Mouse (Mus musculus) CH12.LX (cell line): Measurements from ENCODE around the gene Igfbp2. TPM values are rescaled to one million over a fixed set of nuclear protein-coding genes. Genes with fewer than 3 reads are reported as not detected.

Experiments
- DNase-seq: peaks from one replicate; pipeline ENCODE4 v3.0.0-alpha.2; 2013; ENCODE audit errors: extremely low read depth
- H3K27ac ChIP-seq: 2 replicates; pipeline ENCODE4 v1.5.1; 2012; ENCODE audit warnings: low read depth, mild to moderate bottlenecking, control low read depth, moderate library complexity; ENCODE audit not compliant: insufficient read depth
- H3K27me3 ChIP-seq: replicated peaks from 2 replicates; pipeline ENCODE3; 2012; ENCODE audit warnings: inconsistent platforms
- H3K36me3 ChIP-seq, 2 experiments: replicated peaks in 1 of 2; 2 replicates each; pipeline versions ENCODE3 to v1.6.1; 2012; ENCODE audit warnings: inconsistent platforms in 1 of 2, low read length in 1 of 2, mild to moderate bottlenecking in 1 of 2, mixed read lengths in 1 of 2, moderate library complexity in 1 of 2; ENCODE audit not compliant: control insufficient read depth in 1 of 2, insufficient read depth in 1 of 2
- H3K4me1 ChIP-seq, 2 experiments: 2 replicates each; pipeline ENCODE4 v1.6.1; 2012; ENCODE audit warnings: inconsistent platforms in 1 of 2, moderate library complexity in 1 of 2; ENCODE audit not compliant: insufficient read depth in 2 of 2, control insufficient read depth in 1 of 2
- H3K4me2 ChIP-seq: 2 replicates; pipeline ENCODE4 v1.6.1; 2012; ENCODE audit warnings: low read depth, mild to moderate bottlenecking, control low read depth; ENCODE audit not compliant: poor library complexity, insufficient read depth, severe bottlenecking
- H3K4me3 ChIP-seq, 3 experiments: fragments of 150-350 bp in 1 of 3; sonication (generic) in 1 of 3; replicated peaks in 1 of 3; 2 replicates each; pipeline versions ENCODE3 to v1.5.1; 2011 to 2012; ENCODE audit warnings: low read depth in 2 of 3, low read length in 2 of 3, mild to moderate bottlenecking in 2 of 3, moderate library complexity in 2 of 3, control low read depth in 1 of 3, improper control_type of control experiment in 1 of 3, inconsistent platforms in 1 of 3, mixed read lengths in 1 of 3; ENCODE audit not compliant: poor library complexity in 1 of 3
- H3K79me2 ChIP-seq: replicated peaks from 2 replicates; pipeline ENCODE4 v1.6.1; 2012; ENCODE audit warnings: mild to moderate bottlenecking, moderate library complexity; ENCODE audit not compliant: control insufficient read depth, poor library complexity, insufficient read depth, severe bottlenecking; ENCODE audit errors: extremely low read depth
- H3K9ac ChIP-seq: 2 replicates; pipeline ENCODE4 v1.6.1; 2012; ENCODE audit warnings: low read depth, mild to moderate bottlenecking, control low read depth, moderate library complexity; ENCODE audit not compliant: insufficient read depth
- H3K9me3 ChIP-seq: replicated peaks from 2 replicates; pipeline ENCODE3; 2012; ENCODE audit warnings: low read length, inconsistent platforms, mixed read lengths
- BHLHE40 ChIP-seq: IDR thresholded peaks from 2 replicates; pipeline ENCODE4 v1.6.1; 2011; ENCODE audit warnings: mild to moderate bottlenecking, low read depth, low read length, improper control_type of control experiment
- CHD1 ChIP-seq: IDR thresholded peaks from 2 replicates; pipeline ENCODE4 v1.6.1; 2012; ENCODE audit warnings: low read depth, low read length, improper control_type of control experiment, inconsistent platforms
- ELF1 ChIP-seq: IDR thresholded peaks from 2 replicates; pipeline ENCODE4 v1.6.1; 2014; ENCODE audit warnings: low read depth, mild to moderate bottlenecking, inconsistent platforms, low read length, improper control_type of control experiment
- EP300 ChIP-seq: IDR thresholded peaks from 2 replicates; pipeline ENCODE4 v1.6.1; 2011; ENCODE audit warnings: low read length, improper control_type of control experiment
- GABPA ChIP-seq: IDR thresholded peaks from 2 replicates; pipeline ENCODE4 v1.6.1; 2012; ENCODE audit warnings: low read depth, low read length, improper control_type of control experiment, inconsistent platforms; ENCODE audit not compliant: insufficient replicate concordance
- HCFC1 ChIP-seq: IDR thresholded peaks from 2 replicates; pipeline ENCODE4 v1.6.1; 2012; ENCODE audit warnings: low read depth, mild to moderate bottlenecking, inconsistent platforms, low read length, improper control_type of control experiment
- IRF4 ChIP-seq: IDR thresholded peaks from 2 replicates; pipeline ENCODE4 v1.6.1; 2014; ENCODE audit warnings: low read depth, mild to moderate bottlenecking, inconsistent platforms, low read length, improper control_type of control experiment
- MAFK ChIP-seq: IDR thresholded peaks from 2 replicates; pipeline ENCODE4 v1.6.1; 2011; ENCODE audit warnings: low read length, improper control_type of control experiment; ENCODE audit not compliant: insufficient replicate concordance
- MAX ChIP-seq: IDR thresholded peaks from 2 replicates; pipeline ENCODE4 v1.6.1; 2011; ENCODE audit warnings: low read length, improper control_type of control experiment
- MAZ ChIP-seq: IDR thresholded peaks from 2 replicates; pipeline ENCODE4 v1.6.1; 2012; ENCODE audit warnings: low read depth, mild to moderate bottlenecking, inconsistent platforms, low read length, improper control_type of control experiment, moderate library complexity
- MEF2A ChIP-seq: IDR thresholded peaks from 2 replicates; pipeline ENCODE4 v1.6.1; 2014; ENCODE audit warnings: low read depth, mild to moderate bottlenecking, inconsistent platforms, low read length, improper control_type of control experiment, borderline replicate concordance
- NRF1 ChIP-seq: IDR thresholded peaks from 2 replicates; pipeline ENCODE4 v1.6.1; 2014; ENCODE audit warnings: low read depth, mild to moderate bottlenecking, inconsistent platforms, low read length, improper control_type of control experiment, moderate library complexity
- POLR2A ChIP-seq: IDR thresholded peaks from 2 replicates; pipeline ENCODE4 v1.6.1; 2011; ENCODE audit warnings: low read depth, mild to moderate bottlenecking, improper control_type of control experiment, low read length
- RCOR1 ChIP-seq: conservative IDR thresholded peaks from 2 replicates; pipeline ENCODE4 v1.6.1; 2012; ENCODE audit warnings: low read depth, mild to moderate bottlenecking, inconsistent platforms, low read length, improper control_type of control experiment
- TBP ChIP-seq: conservative IDR thresholded peaks from 2 replicates; pipeline ENCODE4 v1.6.1; 2011; ENCODE audit warnings: low read depth, low read length, improper control_type of control experiment
- TCF12 ChIP-seq: IDR thresholded peaks from 2 replicates; pipeline ENCODE4 v1.6.1; 2014; ENCODE audit warnings: low read depth, mild to moderate bottlenecking, inconsistent platforms, low read length, improper control_type of control experiment
- USF1 ChIP-seq: IDR thresholded peaks from 2 replicates; pipeline ENCODE4 v1.6.1; 2014; ENCODE audit warnings: low read depth, mild to moderate bottlenecking, inconsistent platforms, low read length, improper control_type of control experiment
- ZC3H11A ChIP-seq: IDR thresholded peaks from 2 replicates; pipeline ENCODE4 v1.6.1; 2012; ENCODE audit warnings: low read depth, mild to moderate bottlenecking, inconsistent platforms, low read length, improper control_type of control experiment
- ZKSCAN1 ChIP-seq: IDR thresholded peaks from 2 replicates; pipeline ENCODE4 v1.6.1; 2012; ENCODE audit warnings: low read depth, inconsistent platforms, low read length, improper control_type of control experiment, borderline replicate concordance
- ZMIZ1 ChIP-seq: IDR thresholded peaks from 2 replicates; pipeline ENCODE4 v1.6.1; 2012; ENCODE audit warnings: low read depth, mild to moderate bottlenecking, inconsistent platforms, low read length, improper control_type of control experiment
- dilution Hi-C: fragments of 300-500 bp; cut with MboI; formaldehyde crosslinking; loops from 2 replicates; pipeline ENCODE4 v1.14.3; 2020; ENCODE audit warnings: low sequenced_read_pairs; ENCODE audit not compliant: extremely low pct_unique_long_range_greater_than_20kb, extremely low pct_ligation_motif_present
- in situ Hi-C: fragments of 300-500 bp; cut with MboI; formaldehyde crosslinking; loops from 3 replicates; pipeline ENCODE4 v1.14.3; 2019; ENCODE audit warnings: low sequenced_read_pairs, low pct_ligation_motif_present, low pct_unique_long_range_greater_than_20kb, mixed read lengths
- polyA plus RNA-seq: library from polyadenylated mRNA; unstranded; fragments of >175 nt; gene quantifications from 2 replicates; pipeline ENCODE4 v1.2.1, GENCODE M21; 2012; ENCODE audit warnings: low read depth; ENCODE audit not compliant: insufficient read length
- total RNA-seq, 2 experiments: library from RNA; depleted of rRNA; stranded (reverse); fragments of 300-350 nt in 1 of 2; fragments of >200 nt in 1 of 2; gene quantifications; 2 replicates each; pipeline ENCODE4 v1.2.3; 2012 to 2014

The Igfbp2 gene
- total and polyA plus RNA-seq, 3 experiments: 294 to 662 (median 350) TPM

DNA sequence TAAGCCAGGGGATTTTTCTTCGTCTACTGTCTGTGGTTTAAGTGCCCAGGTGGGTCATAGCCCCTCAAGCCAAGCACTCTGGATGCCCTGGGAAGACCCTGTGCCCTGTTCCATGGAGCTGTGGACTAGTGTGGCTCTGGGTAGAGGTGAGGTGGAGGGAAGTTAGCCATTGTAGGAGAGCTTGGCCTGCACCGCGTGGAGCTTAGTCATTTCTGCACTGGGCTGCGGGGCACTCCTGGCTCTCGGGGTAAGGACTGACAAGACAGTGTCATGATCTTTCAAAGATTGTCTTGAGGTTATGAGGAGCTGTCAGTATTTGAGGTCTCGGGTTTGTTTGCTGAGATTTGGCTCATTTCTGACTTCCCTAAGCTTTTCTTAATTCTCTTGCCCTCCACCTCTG, 20.4 kb downstream of the Igfbp2 start (continued):
- TF ChIP-seq TBP (no peak), MEF2A (peak; percentile 66; the same call in 1 of the 2 replicates), RCOR1 (0 out of 2 replicates have a peak, but pooled peaks have one; percentile 46), BHLHE40 (no peak), ELF1 (no peak), NRF1 (no peak), POLR2A (peak; percentile 21; the same call in 1 of the 2 replicates)

GRCm38 (mm10) chr1:72847849-72848380, 23.6 kb downstream of the Igfbp2 start:
- H3K4me1 ChIP-seq: peaks cover 24 to 51% of the 10 kb centered on the region in 2 experiments
- H3K27ac ChIP-seq: peak overlapping the region; percentile 21; the same call in 1 of the 2 replicates
- TF ChIP-seq POLR2A (no peak), GABPA (no peak), ZMIZ1 (no peak), ZC3H11A (no peak), ZKSCAN1 (no peak), IRF4 (peak; percentile 61), MAFK (no peak), BHLHE40 (no peak), TBP (no peak), MAX (no peak), RCOR1 (no peak), NRF1 (no peak), CHD1 (peak; percentile 95), TCF12 (peak; percentile 33; the same call in 1 of the 2 replicates), EP300 (peak; percentile 59)
- H3K4me2 ChIP-seq: no peak overlapping the region
- H3K4me3 ChIP-seq: no peak overlapping the region
- no peak overlapping the region for H3K9ac ChIP-seq
- H3K27me3 ChIP-seq: no peaks in the 10 kb centered on the region
- DNase-seq: no peak
- H3K36me3 ChIP-seq: peaks cover 51 to 77% of the 10 kb centered on the region in 2 experiments
- in situ Hi-C loops (loop anchor here (5.0 to 25.0 kb wide), 3 partner anchors 131 to 543 kb away; partner anchors contain the start of gene Xrcc5), dilution Hi-C loops (no loop called here)
- peaks cover 7% of the 10 kb centered on the region; the same call in 1 of the 2 replicates for H3K79me2 ChIP-seq
- H3K9me3 ChIP-seq: no peaks in the 10 kb centered on the region

DNA sequence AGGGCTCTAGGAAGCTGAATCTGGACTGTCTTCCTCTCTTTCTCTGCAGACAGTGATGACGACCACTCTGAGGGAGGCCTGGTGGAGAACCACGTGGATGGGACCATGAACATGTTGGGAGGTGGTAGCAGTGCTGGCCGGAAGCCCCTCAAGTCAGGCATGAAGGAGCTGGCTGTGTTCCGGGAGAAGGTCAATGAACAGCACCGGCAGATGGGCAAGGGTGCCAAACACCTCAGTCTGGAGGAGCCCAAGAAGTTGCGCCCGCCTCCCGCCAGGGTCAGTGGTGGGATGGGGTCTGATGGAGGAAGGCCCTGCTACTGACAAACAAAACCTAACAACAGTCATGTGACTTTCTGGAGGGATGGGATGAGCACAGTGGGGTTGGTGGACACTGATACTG, 24.7 kb downstream of the Igfbp2 start:
- no peak overlapping the region for H3K9ac ChIP-seq
- H3K36me3 ChIP-seq: peaks cover 56 to 85% of the 10 kb centered on the region in 2 experiments
- H3K4me3 ChIP-seq: no peak overlapping the region
- no peak overlapping the region for H3K27ac ChIP-seq
- H3K27me3 ChIP-seq: no peaks in the 10 kb centered on the region
- H3K79me2 ChIP-seq: peaks cover 7% of the 10 kb centered on the region; the same call in 1 of the 2 replicates
- TF ChIP-seq RCOR1 (no peak), HCFC1 (no peak), ELF1 (no peak), MAZ (no peak), EP300 (no peak), MAFK (no peak), USF1 (no peak)
- in situ Hi-C loops: loop anchor here (5.0 to 25.0 kb wide), 3 partner anchors 132 to 544 kb away; partner anchors contain the start of gene Xrcc5
- no peak overlapping the region for H3K4me2 ChIP-seq
- DNase-seq: no peak
- H3K9me3 ChIP-seq: peaks cover 3% of the 10 kb centered on the region
- H3K4me1 ChIP-seq: peaks cover 25 to 48% of the 10 kb centered on the region in 2 experiments
- dilution Hi-C loops: no loop called here
